Mouse (Mus musculus): ENCODE results near the gene Ankrd13b.

The Ankrd13b gene

GRCm38 (mm10) chr11:77508068-77509021, 18.9 kb upstream of the Ankrd13b start:
- DNase-seq: peak; percentile 73 to 86

- DNase-seq: peak; percentile 12 to 15
Observed at GRCm38 (mm10) chr11:77507426-77507825, 17.9 kb upstream of the Ankrd13b start.

GRCm38 (mm10) chr11:77506941-77507340, 17.5 kb upstream of the Ankrd13b start:
- peak; percentile 9 to 10 for DNase-seq

GRCm38 (mm10) chr11:77506273-77506672, 16.8 kb upstream of the Ankrd13b start:
- peak in 1 of 2 experiments; percentile 18 for DNase-seq

- DNase-seq: peak in 1 of 2 experiments; percentile 10
Observed at GRCm38 (mm10) chr11:77505291-77505980, 16.0 kb upstream of the Ankrd13b start.

- peak in 1 of 2 experiments; percentile 5 for DNase-seq
Observed at GRCm38 (mm10) chr11:77504377-77504776, 14.9 kb upstream of the Ankrd13b start.

- DNase-seq: peak in 1 of 2 experiments; percentile 21
Observed at GRCm38 (mm10) chr11:77503511-77503910, 14.0 kb upstream of the Ankrd13b start.

GRCm38 (mm10) chr11:77502481-77502880, 13.0 kb upstream of the Ankrd13b start:
- peak in 1 of 2 experiments; percentile 3 for DNase-seq

GRCm38 (mm10) chr11:77501971-77502370, 12.5 kb upstream of the Ankrd13b start:
- DNase-seq: peak in 1 of 2 experiments; percentile 21

GRCm38 (mm10) chr11:77501392-77501791, 11.9 kb upstream of the Ankrd13b start:
- DNase-seq: peak; percentile 83 to 88

- DNase-seq: peak; percentile 39 to 47
Observed at GRCm38 (mm10) chr11:77500361-77501325, 11.2 kb upstream of the Ankrd13b start.

- DNase-seq: peak; percentile 85 to 87
Observed at GRCm38 (mm10) chr11:77499354-77499753, 9.9 kb upstream of the Ankrd13b start.

- peak in 1 of 2 experiments; percentile 46 for DNase-seq
Observed at GRCm38 (mm10) chr11:77498261-77499139, 9.0 kb upstream of the Ankrd13b start.

GRCm38 (mm10) chr11:77497851-77498250, 8.4 kb upstream of the Ankrd13b start:
- DNase-seq: peak in 1 of 2 experiments; percentile 46

- peak in 1 of 2 experiments; percentile 51 for DNase-seq
Observed at GRCm38 (mm10) chr11:77497341-77497756, 7.9 kb upstream of the Ankrd13b start.

GRCm38 (mm10) chr11:77495507-77495906, 6.0 kb upstream of the Ankrd13b start:
- no peak for DNase-seq

GRCm38 (mm10) chr11:77494782-77495181, 5.3 kb upstream of the Ankrd13b start:
- DNase-seq: no peak

- no peak for DNase-seq
Observed at GRCm38 (mm10) chr11:77494344-77494676, 4.8 kb upstream of the Ankrd13b start.

GRCm38 (mm10) chr11:77493512-77494343, 4.2 kb upstream of the Ankrd13b start, which contains the start of gene Git1:
TSS of gene Git1 (plus strand) at chr11:77493562.
- DNase-seq: peak; percentile 64 to 71

- DNase-seq: peak; percentile 96
Observed at GRCm38 (mm10) chr11:77492911-77493332, 3.4 kb upstream of the Ankrd13b start.

Measured in cerebellum, adult 18-20 months (tissue).